Mouse (Mus musculus) lung, embryonic 16.5 days (tissue): ENCODE results near the gene Mon2. TPM values are rescaled to one million over a fixed set of nuclear protein-coding genes. Genes with fewer than 3 reads are reported as not detected.
A peak's percentile ranks its signal among the peaks of the same experiment; 100 is the strongest.

Source experiments
- ATAC-seq: fragments of 200-750 bp; cut with Nextera tagmentation; 2 replicates; pipeline ENCODE4 v1.8.0; 2017; ENCODE audit warnings: low read depth, mild to moderate bottlenecking, moderate library complexity
- H3K27ac ChIP-seq: fragments of 300-500 bp; sonication (generic); 2 replicates; pipeline ENCODE4 v1.5.1; 2014; ENCODE audit warnings: mild to moderate bottlenecking, control low read depth, low read length
- H3K27me3 ChIP-seq: fragments of 300-500 bp; sonication (generic); 2 replicates; pipeline ENCODE4 v1.6.1; 2014; ENCODE audit warnings: low read depth, low read length, mixed read lengths; ENCODE audit not compliant: control insufficient read depth, insufficient read depth
- H3K36me3 ChIP-seq: fragments of 300-500 bp; sonication (generic); 2 replicates; pipeline ENCODE4 v1.6.1; 2014; ENCODE audit warnings: low read length; ENCODE audit not compliant: control insufficient read depth, insufficient read depth
- H3K4me1 ChIP-seq: fragments of 300-500 bp; sonication (generic); replicated peaks from 2 replicates; pipeline ENCODE4 v1.6.1; 2014; ENCODE audit warnings: low read length, mixed read lengths; ENCODE audit not compliant: control insufficient read depth, insufficient read depth
- H3K4me2 ChIP-seq: fragments of 300-500 bp; sonication (generic); 2 replicates; pipeline ENCODE4 v1.6.1; 2014; ENCODE audit warnings: low read depth, low read length, control low read depth
- H3K4me3 ChIP-seq: fragments of 300-500 bp; sonication (generic); 2 replicates; pipeline ENCODE4 v1.5.1; 2014; ENCODE audit warnings: mild to moderate bottlenecking, low read length, control low read depth
- H3K9ac ChIP-seq: fragments of 300-500 bp; sonication (generic); 2 replicates; pipeline ENCODE4 v1.6.1; 2014; ENCODE audit warnings: low read length, control low read depth
- H3K9me3 ChIP-seq: fragments of 300-500 bp; sonication (generic); 2 replicates; pipeline ENCODE4 v1.6.1; 2016; ENCODE audit warnings: low read length; ENCODE audit not compliant: control insufficient read depth
- WGBS: fragments of 180-500 bp; shearing (Covaris S2); extraction: QIAGEN DNeasy Blood & Tissue Kit; methylation state at CpG from one replicate; pipeline ENCODE4 v1.1.7; 2014; 5-methylcytosine and 5-hydroxymethylcytosine counted together
- polyA plus RNA-seq: library from polyadenylated mRNA; unstranded; fragments of >200 nt; fragmentation: Nextera tagmentation; extraction: Ambion mirVana; gene quantifications from 2 replicates; pipeline ENCODE4 v1.2.1, GENCODE M21; 2015

Gene Mon2
- polyA plus RNA-seq, 1 experiment from 2014 or later, result 19.3 TPM

GRCm38 (mm10) chr10:123075751-123076242 is 508 bp downstream of the Mon2 start:
- Histone ChIP-seq H3K9me3 (no peaks in the 10 kb centered on the region), H3K4me3 (peak overlapping the region; percentile 97), H3K27me3 (no peaks in the 10 kb centered on the region), H3K36me3 (no peaks in the 10 kb centered on the region), H3K9ac (peak overlapping the region; percentile 93), H3K4me1 (peaks cover 11% of the 10 kb centered on the region), H3K27ac (peak overlapping the region; percentile 74), H3K4me2 (peak overlapping the region; percentile 80)
- ATAC-seq, result peak; percentile 75
- WGBS, result under 1% methylated on average over 30 of the region's 48 CpGs

- no peaks in the 10 kb centered on the region for H3K9me3 ChIP-seq
- no peak overlapping the region for H3K4me3 ChIP-seq
- 0 out of 2 replicates have a peak overlapping the region, but pooled peaks have one; percentile 7 for H3K9ac ChIP-seq
- H3K4me2 ChIP-seq, result no peak overlapping the region
- no peaks in the 10 kb centered on the region for H3K27me3 ChIP-seq
- H3K27ac ChIP-seq, result no peak overlapping the region
- H3K4me1 ChIP-seq, result peaks cover 11% of the 10 kb centered on the region
- H3K36me3 ChIP-seq, result 0 out of 2 replicates have a peak, but pooled peaks cover 3% of the 10 kb centered on the region
- WGBS, result 67% methylated on average over 2 of the region's 2 CpGs
- ATAC-seq, result no peak
These were observed 4.3 kb downstream of the Mon2 start for GRCm38 (mm10) chr10:123071997-123072396.

- no peak overlapping the region for H3K27ac ChIP-seq
- 86% methylated on average over 2 of the region's 2 CpGs for WGBS
- H3K9me3 ChIP-seq, result no peaks in the 10 kb centered on the region
- H3K4me1 ChIP-seq, result no peaks in the 10 kb centered on the region; the same call in 1 of the 2 replicates
- no peak overlapping the region for H3K4me3 ChIP-seq
- ATAC-seq, result no peak
- no peaks in the 10 kb centered on the region for H3K27me3 ChIP-seq
- 0 out of 2 replicates have a peak, but pooled peaks cover 2% of the 10 kb centered on the region for H3K36me3 ChIP-seq
- no peak overlapping the region for H3K9ac ChIP-seq
- no peak overlapping the region for H3K4me2 ChIP-seq
These were observed 13.3 kb downstream of the Mon2 start for GRCm38 (mm10) chr10:123063021-123063420.

DNA sequence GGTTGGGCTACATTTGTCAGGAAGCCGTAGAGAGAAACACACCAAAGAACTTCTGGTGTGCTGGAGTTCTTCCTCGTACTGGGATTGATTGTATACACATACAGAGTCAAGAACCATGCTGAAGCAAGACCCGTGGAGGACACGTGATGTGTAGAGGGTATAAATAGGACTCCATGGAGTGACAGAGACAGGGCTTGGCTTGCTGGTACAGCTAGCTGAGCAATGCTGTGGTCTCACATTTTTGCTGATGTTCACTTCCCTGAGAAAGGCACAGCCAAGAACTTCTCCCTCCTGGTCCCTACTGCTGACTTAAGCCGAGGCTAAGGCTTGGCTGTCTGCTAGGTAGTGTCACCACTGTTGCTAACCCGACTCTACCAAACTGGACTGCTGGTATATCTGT is 15.5 kb downstream of the Mon2 start:
- H3K27ac ChIP-seq, result no peak overlapping the region
- peak; percentile 23; the same call in 1 of the 2 replicates for ATAC-seq
- no peak overlapping the region for H3K4me2 ChIP-seq
- 72% methylated on average over 6 of the region's 6 CpGs for WGBS
- H3K36me3 ChIP-seq, result 0 out of 2 replicates have a peak, but pooled peaks cover 3% of the 10 kb centered on the region
- H3K9ac ChIP-seq, result no peak overlapping the region
- H3K4me1 ChIP-seq, result no peaks in the 10 kb centered on the region; the same call in 1 of the 2 replicates
- H3K27me3 ChIP-seq, result no peaks in the 10 kb centered on the region
- H3K4me3 ChIP-seq, result no peak overlapping the region
- H3K9me3 ChIP-seq, result no peaks in the 10 kb centered on the region

DNA sequence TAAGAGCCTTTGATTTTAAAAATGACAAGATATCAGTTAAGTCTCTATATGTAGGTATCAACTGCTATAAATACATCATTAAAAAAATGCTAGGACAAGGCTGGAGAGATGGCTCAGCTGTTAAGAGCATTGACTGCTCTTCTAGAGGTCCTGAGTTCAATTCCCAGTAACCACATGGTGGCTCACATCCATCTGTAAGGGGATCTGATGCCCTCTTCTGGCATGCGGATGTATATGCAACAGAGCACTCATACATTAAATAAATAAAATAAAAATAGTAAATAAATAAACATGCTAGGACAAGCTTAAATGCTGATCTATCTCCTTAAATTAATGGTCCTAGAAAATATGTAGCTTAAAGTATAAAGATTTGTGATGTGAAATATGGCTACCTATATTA is 19.2 kb downstream of the Mon2 start:
- ATAC-seq, result no peak
- Histone ChIP-seq H3K4me3 (no peak overlapping the region), H3K4me1 (peaks cover 2% of the 10 kb centered on the region; the same call in 1 of the 2 replicates), H3K9me3 (no peaks in the 10 kb centered on the region), H3K36me3 (0 out of 2 replicates have a peak, but pooled peaks cover 3% of the 10 kb centered on the region), H3K9ac (no peak overlapping the region), H3K4me2 (no peak overlapping the region), H3K27ac (no peak overlapping the region), H3K27me3 (no peaks in the 10 kb centered on the region)
- WGBS, result 81% methylated on average over 1 of the region's 1 CpGs

DNA sequence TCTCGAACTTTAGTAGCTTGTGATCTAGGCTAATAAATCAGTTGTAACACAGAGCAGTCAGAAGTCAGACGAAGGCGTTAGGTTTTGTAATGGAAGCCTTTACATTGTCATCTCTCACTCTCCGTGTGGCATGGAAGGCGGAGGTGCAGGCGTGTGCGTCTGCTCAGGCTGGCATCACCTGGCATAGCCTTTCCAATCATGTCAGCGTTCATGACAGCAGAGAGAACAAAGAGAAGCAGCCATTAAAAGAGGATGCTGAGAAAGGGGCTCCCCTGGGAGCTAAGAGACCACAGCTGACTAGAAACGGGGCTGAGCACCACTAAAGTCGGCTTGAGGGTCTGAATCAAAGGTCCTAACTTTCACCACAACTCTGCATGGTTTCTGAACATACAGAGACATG is 19.8 kb downstream of the Mon2 start:
- Histone ChIP-seq H3K4me2 (no peak overlapping the region), H3K27ac (no peak overlapping the region), H3K9ac (no peak overlapping the region), H3K4me1 (peaks cover 2% of the 10 kb centered on the region; the same call in 1 of the 2 replicates), H3K9me3 (no peaks in the 10 kb centered on the region), H3K4me3 (no peak overlapping the region), H3K36me3 (0 out of 2 replicates have a peak, but pooled peaks cover 3% of the 10 kb centered on the region), H3K27me3 (no peaks in the 10 kb centered on the region)
- no peak for ATAC-seq
- 87% methylated on average over 10 of the region's 10 CpGs for WGBS

DNA sequence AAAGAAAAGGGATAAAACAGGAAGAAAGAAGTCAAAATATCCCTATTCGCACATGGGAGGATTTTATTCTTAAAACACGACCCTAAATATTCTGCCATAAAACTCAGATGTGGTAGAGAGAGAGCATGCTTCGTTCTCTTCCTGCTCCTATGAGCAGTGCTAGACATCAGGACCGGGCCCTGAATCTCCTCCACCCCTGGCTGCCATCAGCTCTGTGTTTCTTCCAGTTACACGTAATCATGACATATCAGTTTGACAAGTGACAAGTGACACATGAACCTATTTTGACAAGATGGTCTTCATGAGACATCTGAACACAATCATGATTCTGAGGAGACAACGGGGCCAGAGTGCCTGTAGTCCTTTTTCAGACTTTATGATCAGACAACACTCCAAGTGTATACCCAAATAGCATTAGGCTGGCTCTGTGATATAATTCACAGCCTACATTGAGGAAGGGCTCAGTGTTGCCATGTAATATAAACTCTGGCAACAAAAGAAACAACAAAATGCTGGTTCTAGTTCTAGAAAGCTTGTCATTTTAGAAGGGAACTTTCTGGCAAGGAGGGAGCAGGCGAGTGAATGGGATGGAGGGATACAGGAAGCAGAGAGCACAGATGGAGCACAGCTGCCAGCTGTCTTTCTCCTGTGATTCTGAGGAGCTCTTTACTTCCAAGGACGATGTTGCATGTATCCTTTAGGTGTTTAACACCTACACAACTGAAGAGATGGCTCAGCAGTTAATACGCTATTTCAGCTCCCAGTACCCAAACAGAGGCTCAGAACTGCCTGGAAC is 20.9 kb downstream of the Mon2 start:
- Histone ChIP-seq H3K27ac (no peak overlapping the region), H3K36me3 (peaks cover 7% of the 10 kb centered on the region), H3K27me3 (no peaks in the 10 kb centered on the region), H3K4me1 (peaks cover 2% of the 10 kb centered on the region; the same call in 1 of the 2 replicates), H3K9ac (no peak overlapping the region), H3K4me2 (no peak overlapping the region), H3K9me3 (no peaks in the 10 kb centered on the region), H3K4me3 (no peak overlapping the region)
- ATAC-seq, result peak; percentile 73
- WGBS, result 68% methylated on average over 9 of the region's 9 CpGs

DNA sequence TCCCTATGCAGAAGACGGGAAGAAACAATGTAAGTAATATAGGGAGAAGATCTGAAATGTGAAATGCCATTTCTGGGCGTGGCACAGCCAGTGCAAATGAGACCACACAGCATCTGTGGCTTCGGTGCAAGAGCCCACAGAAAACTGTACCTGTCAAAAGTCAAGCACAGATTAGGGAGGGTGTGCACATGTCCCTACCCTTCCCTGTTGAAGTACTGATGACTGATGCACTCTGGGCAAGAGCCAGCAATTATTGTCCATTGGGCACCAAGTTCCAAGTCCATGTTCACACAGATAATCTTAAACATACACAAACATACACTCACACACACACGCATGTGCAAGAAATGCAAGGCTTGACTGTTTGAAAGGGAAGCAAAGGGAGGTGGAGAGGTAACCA is 22.7 kb downstream of the Mon2 start:
- WGBS, result 76% methylated on average over 4 of the region's 4 CpGs
- peaks cover 2% of the 10 kb centered on the region; the same call in 1 of the 2 replicates for H3K4me1 ChIP-seq
- no peak overlapping the region for H3K4me3 ChIP-seq
- H3K27ac ChIP-seq, result no peak overlapping the region
- ATAC-seq, result no peak
- H3K4me2 ChIP-seq, result no peak overlapping the region
- H3K36me3 ChIP-seq, result peaks cover 11% of the 10 kb centered on the region
- H3K9ac ChIP-seq, result no peak overlapping the region
- no peaks in the 10 kb centered on the region for H3K27me3 ChIP-seq
- no peaks in the 10 kb centered on the region for H3K9me3 ChIP-seq

DNA sequence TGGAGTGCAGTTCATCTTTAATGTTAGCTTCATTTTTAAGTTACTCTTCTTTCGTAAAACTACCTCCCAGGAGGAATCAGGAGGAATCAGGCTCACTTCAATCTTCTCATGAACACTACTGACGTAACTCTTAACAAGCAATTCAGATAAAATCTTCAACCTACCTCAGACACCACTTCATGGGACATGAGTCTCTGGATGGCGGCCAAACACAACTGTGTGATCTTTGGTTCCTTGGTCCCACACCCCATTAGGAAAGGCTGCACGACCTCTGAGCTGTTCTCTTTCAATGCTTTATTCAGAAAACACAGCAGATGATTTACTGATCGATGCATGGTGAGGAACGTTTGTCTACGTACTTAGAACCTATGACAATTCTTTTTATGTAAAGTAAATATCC is 24.3 kb downstream of the Mon2 start:
- H3K36me3 ChIP-seq, result peaks cover 10% of the 10 kb centered on the region
- H3K4me2 ChIP-seq, result no peak overlapping the region
- no peak overlapping the region for H3K27ac ChIP-seq
- H3K4me1 ChIP-seq, result peaks cover 2% of the 10 kb centered on the region; the same call in 1 of the 2 replicates
- H3K9ac ChIP-seq, result no peak overlapping the region
- H3K9me3 ChIP-seq, result no peaks in the 10 kb centered on the region
- 32% methylated on average over 7 of the region's 7 CpGs for WGBS
- no peak for ATAC-seq
- no peaks in the 10 kb centered on the region for H3K27me3 ChIP-seq
- H3K4me3 ChIP-seq, result no peak overlapping the region
